Mouse (Mus musculus) adrenal gland, postnatal 25 days (tissue): ENCODE results near the gene Zfp523. TPM values are rescaled to one million over a fixed set of nuclear protein-coding genes. Genes with fewer than 3 reads are reported as not detected.

ENCODE experiments used
- DNase-seq: peaks from one replicate; pipeline ENCODE4 v3.0.0; 2021; ENCODE audit warnings: mixed read lengths
- long read RNA-seq: library from polyadenylated mRNA; stranded (forward); transcript quantifications from one replicate; pipeline ENCODE4 v2.0.0, GENCODE M21; 2021
- total RNA-seq: library from RNA; stranded (reverse); gene quantifications from 2 replicates; pipeline ENCODE4 v1.2.3, GENCODE M21; 2021

Gene Zfp523
- 41.5 and 45.5 TPM in 2 replicates for total RNA-seq
- long read RNA-seq, transcript Zfp523-202 (14 exons, 2,864 nt), result major isoform, 31 of 63 reads
- long read RNA-seq, partial matches to known transcripts, result 16 of 63 reads
- long read RNA-seq, other reads (novel, unspliced or antisense), result 16 of 63 reads

DNA sequence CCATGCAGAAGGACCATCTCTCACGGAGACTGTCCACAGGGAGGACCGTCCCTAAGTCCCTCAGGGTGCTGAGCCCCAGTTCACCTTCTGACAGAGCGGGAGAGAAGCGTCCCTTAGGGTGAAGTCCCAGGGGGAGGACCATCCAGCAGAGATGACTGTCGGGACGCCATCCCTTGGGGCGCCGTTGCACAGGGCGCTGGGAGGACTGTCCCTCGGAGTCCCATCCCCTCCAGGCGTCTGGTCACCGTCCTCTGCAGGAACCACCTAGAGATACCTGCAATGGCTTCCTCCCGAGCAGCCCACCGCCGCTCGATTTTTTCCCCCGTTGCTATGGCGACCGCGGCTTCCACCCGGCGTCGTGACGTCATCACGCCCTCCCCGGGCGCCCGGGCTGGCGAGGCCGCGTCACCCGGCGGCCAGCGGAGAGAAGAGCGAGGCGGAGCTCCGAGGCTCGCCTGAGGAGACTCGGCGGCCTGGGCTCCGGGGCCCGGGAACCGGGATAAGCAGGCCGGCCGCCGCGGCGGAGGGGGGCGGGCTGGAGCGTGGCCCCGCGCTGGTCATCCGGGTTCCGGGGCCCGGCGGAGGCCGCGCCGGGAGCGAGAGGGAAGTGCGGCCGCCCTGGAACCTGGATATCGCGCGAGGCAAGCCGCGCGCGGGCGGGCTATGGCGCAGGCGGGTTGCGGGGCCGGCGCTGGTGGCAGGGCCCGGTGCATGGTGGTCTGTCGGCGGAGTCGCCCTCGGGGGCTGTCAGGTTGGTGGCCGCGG, at the start of gene Zfp523:
Zfp523 (plus strand) TSS at position 355 of the 765 bp plus-strand sequence.
- peak; percentile 90 for DNase-seq

GRCm38 (mm10) chr17:28129796-28130195, 47.1 kb upstream of the Zfp523 start:
- DNase-seq, result no peak

GRCm38 (mm10) chr17:28130391-28131125, 46.4 kb upstream of the Zfp523 start:
- DNase-seq, result no peak

GRCm38 (mm10) chr17:28131156-28131555, 45.8 kb upstream of the Zfp523 start:
- no peak for DNase-seq

DNA sequence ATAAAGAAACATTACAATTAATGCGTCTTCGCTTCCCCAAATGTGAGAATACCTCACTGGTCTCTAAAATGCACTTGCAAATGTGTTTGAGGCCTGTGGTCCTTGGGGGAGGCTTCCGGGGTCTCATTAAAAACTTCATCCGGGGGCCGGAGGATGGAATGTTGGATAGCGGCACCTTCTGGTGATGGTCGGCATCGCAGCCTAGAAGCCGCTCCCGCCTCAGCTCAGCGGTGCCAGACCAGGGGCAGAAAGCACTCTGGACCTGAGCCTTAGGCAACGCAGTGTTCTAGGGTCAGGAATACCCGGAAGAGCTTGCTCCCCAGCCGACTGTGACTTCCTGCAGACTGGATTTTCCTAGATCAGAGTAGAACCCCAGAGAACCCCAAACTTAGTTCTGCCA, 43.7 kb upstream of the Zfp523 start:
- peak; percentile 61 for DNase-seq

GRCm38 (mm10) chr17:28135496-28135895, 41.4 kb upstream of the Zfp523 start:
- DNase-seq, result peak; percentile 50

- peak; percentile 72 for DNase-seq
Observed at GRCm38 (mm10) chr17:28136266-28136665, 40.7 kb upstream of the Zfp523 start.

- DNase-seq, result no peak
Observed at GRCm38 (mm10) chr17:28138013-28138412, 38.9 kb upstream of the Zfp523 start.

- DNase-seq, result no peak
Observed at GRCm38 (mm10) chr17:28138685-28139084, 38.2 kb upstream of the Zfp523 start.

GRCm38 (mm10) chr17:28140431-28141204, 36.3 kb upstream of the Zfp523 start:
- DNase-seq, result peak; percentile 35

DNA sequence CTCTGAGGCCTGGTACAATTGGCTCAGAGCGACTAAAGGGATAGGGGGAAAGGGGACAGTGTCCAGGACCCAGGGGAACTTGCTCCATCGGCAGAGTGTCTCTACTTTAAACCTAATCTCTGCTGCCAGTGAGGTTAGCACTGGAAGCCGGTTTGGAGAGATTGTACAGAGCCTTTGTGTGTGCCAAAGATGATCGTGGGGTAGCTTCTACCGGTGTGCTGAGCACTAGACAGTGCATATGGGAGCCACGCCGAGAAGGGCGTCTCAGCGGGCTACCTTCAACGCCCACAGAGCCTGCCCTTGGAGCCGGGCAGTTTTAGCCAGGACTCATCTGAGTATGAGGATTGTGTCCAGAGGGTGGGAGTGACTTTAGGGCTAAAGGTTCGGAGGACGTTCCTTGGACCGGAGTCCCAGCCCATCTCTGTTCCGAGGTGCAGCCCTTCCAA, 35.7 kb upstream of the Zfp523 start:
- peak; percentile 25 for DNase-seq

DNA sequence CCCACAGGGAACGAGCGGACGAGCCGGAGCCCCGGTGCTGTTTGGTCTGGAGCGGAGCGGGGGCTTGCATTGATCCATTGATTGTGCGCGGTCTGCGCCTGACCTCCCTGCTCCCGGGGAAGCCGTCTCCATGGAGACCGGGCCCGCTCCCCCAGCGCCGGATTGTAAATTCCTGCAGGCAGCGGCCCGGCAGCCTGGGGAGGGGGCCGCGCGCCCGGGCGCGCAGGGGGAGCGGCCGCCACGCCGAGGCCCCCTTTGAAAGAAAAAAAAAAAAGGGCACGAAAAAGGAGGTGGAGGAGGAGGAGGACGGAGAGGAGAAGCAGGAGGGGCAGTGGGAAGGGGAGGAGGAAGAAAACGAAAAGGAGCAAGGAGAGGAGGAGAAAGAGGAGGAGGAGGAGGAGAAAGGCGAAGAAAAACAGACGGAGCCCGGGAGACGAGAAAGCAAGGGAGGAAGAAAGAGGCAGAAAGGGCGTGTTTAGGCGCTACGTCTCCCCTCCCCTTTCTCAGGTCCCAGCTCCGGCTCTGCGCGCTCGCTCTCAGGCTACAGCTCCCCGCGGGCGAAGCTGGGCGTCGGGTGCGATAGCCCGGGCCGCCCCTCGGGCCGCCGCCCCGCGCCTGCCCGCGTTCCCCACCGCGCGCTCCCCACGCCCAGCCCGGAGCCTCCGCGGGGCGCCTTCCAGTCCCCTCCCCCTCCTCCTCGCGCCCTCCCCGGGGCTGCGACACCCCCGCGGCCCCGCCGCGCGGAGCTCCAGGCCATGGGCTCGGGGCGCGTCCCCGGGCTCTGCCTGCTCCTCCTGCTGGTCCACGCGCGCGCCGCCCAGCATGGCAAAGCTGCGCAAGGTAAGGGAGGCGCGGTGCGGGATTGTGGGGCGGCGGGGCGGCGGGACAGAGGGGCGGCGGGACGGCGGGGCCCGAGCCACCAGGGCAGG, 34.9 kb upstream of the Zfp523 start, which contains the start of gene Scube3:
Scube3 (plus strand) TSS at position 371 of the 929 bp plus-strand sequence.
- peak; percentile 59 for DNase-seq

GRCm38 (mm10) chr17:28142700-28143610, 34.0 kb upstream of the Zfp523 start:
- DNase-seq, result peak; percentile 32

GRCm38 (mm10) chr17:28143751-28144150, 33.2 kb upstream of the Zfp523 start:
- no peak for DNase-seq

DNA sequence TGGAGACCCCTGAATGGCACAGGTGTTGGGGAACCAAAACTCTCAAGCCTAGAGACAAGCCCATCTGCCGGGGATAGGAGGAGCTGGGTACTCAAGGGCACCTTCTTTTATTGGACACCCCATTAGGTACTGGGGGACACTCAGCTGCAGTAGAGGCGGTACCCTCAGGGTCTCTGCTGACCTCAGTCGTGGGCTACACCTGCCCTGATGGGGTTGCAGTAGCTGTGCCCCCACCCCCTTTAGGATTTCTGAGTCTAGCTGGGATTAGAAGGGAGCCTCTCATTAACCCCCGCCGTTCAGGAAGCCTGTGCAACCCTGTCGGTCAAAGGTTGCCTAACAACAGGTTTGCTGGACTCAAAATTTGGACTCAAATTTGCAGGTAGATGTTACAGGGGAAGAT, 32.7 kb upstream of the Zfp523 start:
- no peak for DNase-seq

GRCm38 (mm10) chr17:28148288-28148687, 28.6 kb upstream of the Zfp523 start:
- no peak for DNase-seq

DNA sequence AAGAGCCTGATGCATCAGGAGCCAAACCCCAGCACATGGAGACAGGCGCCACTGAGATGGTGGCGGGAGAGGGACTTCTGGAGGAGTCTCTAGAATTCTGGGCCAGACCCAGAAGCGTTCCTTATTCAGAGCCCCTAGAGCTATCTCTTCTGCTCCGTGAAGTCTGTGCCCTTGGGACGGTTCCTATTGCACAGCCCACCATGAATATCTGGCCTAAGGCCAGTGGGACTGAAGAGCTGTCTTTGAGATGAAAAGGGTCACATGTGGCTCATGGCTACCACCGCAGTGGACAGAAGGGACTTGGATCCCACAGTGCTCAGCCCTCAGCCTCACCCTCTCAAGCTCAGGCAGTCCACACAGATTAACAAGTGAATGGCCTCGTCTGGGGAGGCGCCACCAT, 27.2 kb upstream of the Zfp523 start:
- DNase-seq, result no peak

DNA sequence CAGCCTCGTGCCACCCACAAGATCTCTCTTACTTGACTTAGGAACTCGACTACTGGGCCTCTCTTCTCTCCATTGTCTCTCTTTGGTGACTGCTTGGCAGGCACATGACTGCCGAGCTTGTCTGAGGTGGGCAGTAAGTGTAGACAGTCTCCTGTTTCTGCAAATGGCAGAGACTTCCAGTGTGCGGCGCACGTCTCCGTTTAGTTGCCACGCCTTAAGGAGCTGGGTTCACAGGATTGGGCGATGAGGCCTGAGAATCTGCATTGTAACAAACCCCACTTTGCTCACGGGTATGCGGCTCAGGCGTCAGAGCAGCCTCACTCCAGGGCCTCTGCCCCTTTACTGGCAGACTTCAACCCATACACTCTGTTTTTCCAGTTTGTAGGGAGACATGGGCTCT, 26.5 kb upstream of the Zfp523 start:
- DNase-seq, result no peak

GRCm38 (mm10) chr17:28153095-28153494, 23.8 kb upstream of the Zfp523 start:
- DNase-seq, result no peak

DNA sequence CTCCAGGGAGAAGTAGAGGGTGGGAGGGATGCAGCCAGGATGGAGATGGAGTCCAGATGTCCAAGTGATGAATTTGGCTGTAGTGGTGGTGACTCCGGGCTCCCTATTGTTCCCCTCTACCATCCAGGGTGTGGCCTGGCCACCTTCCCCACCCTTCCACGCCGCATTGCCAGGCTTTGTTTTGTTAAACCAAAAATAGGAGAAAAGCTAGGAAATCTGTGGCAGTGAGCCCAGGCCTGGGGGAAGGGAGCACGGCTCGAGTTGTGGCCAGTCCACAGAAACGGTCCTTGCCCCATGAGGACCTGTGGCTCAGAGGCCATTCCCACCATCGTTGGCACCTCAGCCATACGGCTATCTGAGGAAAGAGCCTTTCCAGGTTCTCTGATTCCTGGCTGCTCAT, 22.0 kb upstream of the Zfp523 start:
- no peak for DNase-seq
